Mouse (Mus musculus): ENCODE measurements around the gene Npat.

- TF ChIP-seq EP300 (IDR thresholded peaks at IDR 0.05), result no peak
- no peak for TF ChIP-seq CTCF (IDR thresholded peaks at IDR 0.05)
Observed at GRCm38 (mm10) chr9:53517373-53518009, 19.4 kb upstream of the Npat start.
